Mouse (Mus musculus) intestine, embryonic 16.5 days (tissue): Measurements from ENCODE around the gene Edc3. TPM values are rescaled to one million over a fixed set of nuclear protein-coding genes. Genes with fewer than 3 reads are reported as not detected.

ENCODE experiments used
- ATAC-seq: fragments of 200-750 bp; cut with Nextera tagmentation; 2 replicates; pipeline ENCODE4 v1.8.0; 2017; ENCODE audit warnings: moderate TSS enrichment, moderate library complexity
- H3K27ac ChIP-seq: fragments of 300-500 bp; sonication (generic); 2 replicates; pipeline ENCODE4 v1.5.1; 2014; ENCODE audit warnings: mild to moderate bottlenecking, low read length
- H3K27me3 ChIP-seq: fragments of 300-500 bp; sonication (generic); replicated peaks from 2 replicates; pipeline ENCODE4 v1.6.1; 2014; ENCODE audit warnings: low read length, control low read depth, mixed read lengths; ENCODE audit not compliant: control insufficient read depth, insufficient read depth
- H3K36me3 ChIP-seq: fragments of 300-500 bp; sonication (generic); 2 replicates; pipeline ENCODE4 v1.6.1; 2014; ENCODE audit warnings: low read length, control low read depth; ENCODE audit not compliant: control insufficient read depth, insufficient read depth
- H3K4me1 ChIP-seq: fragments of 300-500 bp; sonication (generic); 2 replicates; pipeline ENCODE4 v1.6.1; 2014; ENCODE audit warnings: low read length, control low read depth, mixed read lengths; ENCODE audit not compliant: control insufficient read depth, insufficient read depth
- H3K4me2 ChIP-seq: fragments of 300-500 bp; sonication (generic); 2 replicates; pipeline ENCODE4 v1.6.1; 2014; ENCODE audit warnings: low read depth, low read length, control low read depth
- H3K4me3 ChIP-seq: fragments of 300-500 bp; sonication (generic); 2 replicates; pipeline ENCODE4 v1.5.1; 2014; ENCODE audit warnings: mild to moderate bottlenecking, low read length
- H3K9ac ChIP-seq: fragments of 300-500 bp; sonication (generic); 2 replicates; pipeline ENCODE4 v1.6.1; 2014; ENCODE audit warnings: low read depth, low read length
- H3K9me3 ChIP-seq: fragments of 300-500 bp; sonication (generic); 2 replicates; pipeline ENCODE4 v1.6.1; 2016; ENCODE audit warnings: low read length, control low read depth; ENCODE audit not compliant: control insufficient read depth
- WGBS: fragments of 180-500 bp; shearing (Covaris S2); extraction: QIAGEN DNeasy Blood & Tissue Kit; methylation state at CpG from one replicate; pipeline ENCODE4 v1.1.7; 2014; 5-methylcytosine and 5-hydroxymethylcytosine counted together
- polyA plus RNA-seq: library from polyadenylated mRNA; unstranded; fragments of >200 nt; fragmentation: Nextera tagmentation; extraction: Ambion mirVana; gene quantifications from 2 replicates; pipeline ENCODE4 v1.2.1, GENCODE M21; 2015

Edc3 gene
- 27.6 and 28.4 TPM in 2 replicates for polyA plus RNA-seq

DNA sequence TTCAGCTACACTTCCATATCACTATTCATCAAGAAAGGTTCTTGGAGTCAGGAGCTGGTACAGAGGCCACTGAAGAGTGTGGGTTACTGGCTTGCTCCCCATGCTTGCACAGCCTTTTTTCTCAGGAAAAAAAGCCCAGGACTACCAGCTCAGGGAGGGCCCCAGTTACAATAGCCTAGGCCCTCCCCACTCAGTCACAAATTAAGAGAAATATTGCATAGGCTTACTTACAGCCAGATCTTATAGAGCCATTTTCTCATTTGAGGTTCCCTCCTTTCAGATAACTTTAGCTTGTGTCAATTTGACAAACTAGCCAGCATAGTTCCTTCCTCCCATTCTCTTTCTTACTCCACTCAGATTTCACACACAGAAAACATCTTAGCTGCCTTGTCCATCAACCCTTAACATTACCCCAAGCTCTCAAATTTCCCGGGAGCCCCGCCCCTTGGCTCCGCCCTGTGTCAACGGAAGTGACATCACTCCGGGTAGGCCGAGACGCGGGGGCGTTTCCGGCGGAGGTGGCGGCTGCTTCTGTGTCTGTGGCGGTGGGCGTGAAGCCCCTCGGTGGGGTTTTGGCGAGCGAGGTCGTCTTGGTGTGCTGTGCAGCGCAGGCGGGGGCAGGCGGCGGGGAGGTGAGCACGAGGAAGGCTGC lies at the start of gene Edc3:
TSS of gene Edc3 (plus strand) at position 473 of the 652 bp plus-strand sequence.
- Histone ChIP-seq H3K9me3 (no peaks in the 10 kb centered on the region), H3K4me3 (peak within 1 kb of the TSS; percentile 88), H3K36me3 (no peaks in the 10 kb centered on the region), H3K4me2 (peak within 1 kb of the TSS; percentile 80), H3K27me3 (no peaks in the 10 kb centered on the region), H3K4me1 (peaks cover 7% of the 10 kb centered on the region; the same call in 1 of the 2 replicates), H3K27ac (peak within 1 kb of the TSS; percentile 86), H3K9ac (peak within 1 kb of the TSS; percentile 93)
- peak; percentile 91 for ATAC-seq
- 0% methylated on average over 23 of the region's 23 CpGs for WGBS

DNA sequence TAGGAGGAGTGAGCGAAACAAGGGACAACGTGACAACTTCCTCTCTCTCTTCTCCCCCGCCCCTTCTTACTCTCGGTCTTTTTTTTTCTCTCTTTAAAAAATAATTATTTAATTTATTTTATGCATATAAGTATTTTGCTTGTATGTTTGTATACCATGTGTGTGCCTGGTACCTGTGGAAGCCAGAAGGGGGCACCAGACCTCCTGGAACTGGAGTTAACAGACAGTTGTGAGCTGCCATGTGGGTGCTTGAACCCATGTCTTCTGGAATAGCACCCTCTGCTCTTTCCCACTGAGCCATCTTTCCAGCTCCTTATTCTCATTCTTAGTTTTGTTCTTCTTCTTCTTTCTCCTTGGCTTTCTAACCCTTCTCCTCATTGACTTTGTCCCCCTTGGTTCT lies 49.4 kb upstream of the Edc3 start:
- no peak overlapping the region for H3K4me3 ChIP-seq
- no peak for ATAC-seq
- no peak overlapping the region for H3K9ac ChIP-seq
- H3K4me2 ChIP-seq, result no peak overlapping the region
- H3K4me1 ChIP-seq, result peaks cover 5% of the 10 kb centered on the region
- WGBS, result 87% methylated on average over 4 of the region's 4 CpGs
- no peaks in the 10 kb centered on the region for H3K9me3 ChIP-seq
- no peaks in the 10 kb centered on the region for H3K27me3 ChIP-seq
- H3K36me3 ChIP-seq, result no peaks in the 10 kb centered on the region
- H3K27ac ChIP-seq, result no peak overlapping the region

DNA sequence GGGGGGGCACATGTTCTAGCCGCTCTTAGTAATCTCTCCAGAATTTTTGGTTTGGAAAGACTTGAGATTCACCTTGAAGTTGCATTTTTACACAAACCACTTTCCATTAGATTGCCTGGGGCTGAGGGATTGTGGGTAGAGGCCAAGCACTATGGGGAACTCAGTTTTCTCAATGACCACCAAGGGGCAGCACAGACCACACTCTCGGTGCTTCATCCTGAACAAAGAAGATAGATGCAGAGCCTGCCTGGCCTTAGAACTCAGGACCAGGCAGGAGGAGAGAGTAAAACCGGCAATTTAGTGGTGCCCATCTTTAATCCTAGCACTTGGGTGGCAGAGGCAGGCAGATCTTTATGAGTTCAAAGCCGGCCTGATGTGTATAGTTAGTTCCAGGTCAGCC lies 48.6 kb upstream of the Edc3 start:
- ATAC-seq, result peak; percentile 73
- H3K4me3 ChIP-seq, result no peak overlapping the region
- no peaks in the 10 kb centered on the region for H3K27me3 ChIP-seq
- H3K27ac ChIP-seq, result no peak overlapping the region
- no peaks in the 10 kb centered on the region for H3K9me3 ChIP-seq
- no peak overlapping the region for H3K9ac ChIP-seq
- no peaks in the 10 kb centered on the region for H3K36me3 ChIP-seq
- peaks cover 5% of the 10 kb centered on the region for H3K4me1 ChIP-seq
- 13% methylated on average over 4 of the region's 4 CpGs for WGBS
- H3K4me2 ChIP-seq, result no peak overlapping the region

DNA sequence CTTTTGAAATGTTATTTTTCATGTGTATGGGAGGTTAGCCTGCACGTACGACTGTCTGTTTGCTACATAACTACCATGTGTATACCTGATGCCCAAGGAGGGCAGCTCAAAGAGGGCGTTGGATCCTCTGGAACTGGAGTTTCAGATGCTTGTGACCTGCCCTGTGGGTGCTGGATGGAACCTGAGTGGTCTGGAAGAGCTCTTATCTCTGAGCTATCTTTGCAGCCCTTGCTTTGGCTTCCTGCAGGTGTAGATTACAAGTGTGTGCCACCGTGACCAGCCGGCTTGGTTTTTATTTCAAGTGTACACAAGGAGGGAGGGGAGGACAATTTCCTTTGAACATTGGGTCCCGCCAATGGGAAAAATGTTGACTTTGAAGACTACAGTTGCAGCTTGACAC lies 47.8 kb upstream of the Edc3 start:
- no peak overlapping the region for H3K4me2 ChIP-seq
- H3K9me3 ChIP-seq, result no peaks in the 10 kb centered on the region
- H3K9ac ChIP-seq, result no peak overlapping the region
- H3K4me3 ChIP-seq, result no peak overlapping the region
- peaks cover 5% of the 10 kb centered on the region for H3K4me1 ChIP-seq
- no peaks in the 10 kb centered on the region for H3K36me3 ChIP-seq
- peak; percentile 29 for ATAC-seq
- no peak overlapping the region for H3K27ac ChIP-seq
- 54% methylated on average over 6 of the region's 6 CpGs for WGBS
- no peaks in the 10 kb centered on the region for H3K27me3 ChIP-seq

DNA sequence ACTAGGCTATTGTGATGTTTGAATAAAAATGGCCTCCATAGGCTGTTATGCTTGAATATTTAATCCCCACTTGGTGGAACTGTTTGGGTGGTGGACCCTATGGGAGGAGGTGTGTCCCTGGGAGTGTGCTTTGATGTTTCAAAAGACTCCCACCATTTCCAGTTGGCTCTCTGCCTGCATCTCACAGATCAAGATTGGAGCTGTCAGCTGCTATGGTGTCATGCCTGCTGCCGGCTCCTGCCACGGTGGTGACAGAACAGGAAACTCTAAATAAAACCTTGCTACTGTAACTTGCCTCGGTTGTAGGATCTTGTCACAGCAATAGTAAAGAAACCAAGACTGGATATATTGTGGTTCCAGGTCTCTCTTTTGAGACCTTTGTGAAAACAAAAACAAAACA lies 46.8 kb upstream of the Edc3 start:
- no peak overlapping the region for H3K27ac ChIP-seq
- WGBS, result 64% methylated on average over 3 of the region's 3 CpGs
- no peak overlapping the region for H3K4me3 ChIP-seq
- no peak overlapping the region for H3K4me2 ChIP-seq
- no peak for ATAC-seq
- no peaks in the 10 kb centered on the region for H3K27me3 ChIP-seq
- H3K9ac ChIP-seq, result no peak overlapping the region
- H3K36me3 ChIP-seq, result no peaks in the 10 kb centered on the region
- H3K4me1 ChIP-seq, result no peaks in the 10 kb centered on the region
- H3K9me3 ChIP-seq, result no peaks in the 10 kb centered on the region

DNA sequence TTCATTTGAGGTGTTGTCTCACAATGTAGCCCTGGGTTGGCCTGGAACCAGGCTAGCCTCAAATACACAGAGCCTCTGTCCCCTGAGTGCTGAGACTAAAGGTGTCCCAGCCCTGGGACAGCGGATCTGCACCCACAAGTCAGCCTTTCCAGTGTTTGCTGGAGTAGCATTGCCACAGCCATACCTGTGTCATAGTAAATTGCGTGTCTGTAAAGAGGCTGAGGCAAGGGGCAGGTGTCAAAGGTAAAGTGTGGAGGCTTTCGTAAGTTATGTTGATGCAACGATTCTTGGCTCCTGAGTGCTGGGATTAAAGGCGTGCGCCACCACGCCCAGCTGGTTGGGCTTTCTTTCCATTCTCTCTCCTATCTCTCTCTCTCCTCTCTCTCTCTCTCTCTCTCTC lies 43.7 kb upstream of the Edc3 start:
- ATAC-seq, result peak; percentile 54
- H3K4me2 ChIP-seq, result no peak overlapping the region
- WGBS, result 50% methylated on average over 7 of the region's 7 CpGs
- H3K27ac ChIP-seq, result no peak overlapping the region
- no peaks in the 10 kb centered on the region for H3K27me3 ChIP-seq
- no peaks in the 10 kb centered on the region for H3K9me3 ChIP-seq
- H3K36me3 ChIP-seq, result no peaks in the 10 kb centered on the region
- H3K9ac ChIP-seq, result no peak overlapping the region
- peaks cover 10% of the 10 kb centered on the region for H3K4me1 ChIP-seq
- H3K4me3 ChIP-seq, result no peak overlapping the region

DNA sequence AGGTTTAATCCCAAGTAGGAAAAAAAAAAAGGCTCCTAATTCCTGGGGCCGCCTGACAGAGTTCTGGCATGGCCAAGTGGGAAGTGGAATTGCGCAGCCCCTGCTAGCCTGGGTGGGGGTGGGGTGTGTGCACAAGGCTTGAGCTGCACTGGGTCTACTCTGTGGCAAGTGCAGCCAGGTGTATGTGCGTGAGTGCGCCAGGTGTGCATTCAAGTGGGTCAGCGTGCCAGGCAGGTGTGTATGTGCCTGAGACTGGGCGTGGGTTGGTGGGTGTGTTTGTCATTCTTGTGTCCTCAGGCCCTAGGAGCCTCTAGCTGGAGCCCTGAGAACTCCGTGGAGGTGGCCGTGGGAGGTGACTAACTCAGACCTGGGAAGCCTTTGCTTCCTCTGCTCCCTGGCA lies 41.8 kb upstream of the Edc3 start:
- Histone ChIP-seq H3K4me1 (peaks cover 10% of the 10 kb centered on the region), H3K9ac (no peak overlapping the region), H3K27ac (no peak overlapping the region), H3K4me3 (no peak overlapping the region), H3K9me3 (no peaks in the 10 kb centered on the region), H3K4me2 (no peak overlapping the region), H3K27me3 (no peaks in the 10 kb centered on the region), H3K36me3 (no peaks in the 10 kb centered on the region)
- peak; percentile 19; the same call in 1 of the 2 replicates for ATAC-seq
- WGBS, result 75% methylated on average over 8 of the region's 8 CpGs

DNA sequence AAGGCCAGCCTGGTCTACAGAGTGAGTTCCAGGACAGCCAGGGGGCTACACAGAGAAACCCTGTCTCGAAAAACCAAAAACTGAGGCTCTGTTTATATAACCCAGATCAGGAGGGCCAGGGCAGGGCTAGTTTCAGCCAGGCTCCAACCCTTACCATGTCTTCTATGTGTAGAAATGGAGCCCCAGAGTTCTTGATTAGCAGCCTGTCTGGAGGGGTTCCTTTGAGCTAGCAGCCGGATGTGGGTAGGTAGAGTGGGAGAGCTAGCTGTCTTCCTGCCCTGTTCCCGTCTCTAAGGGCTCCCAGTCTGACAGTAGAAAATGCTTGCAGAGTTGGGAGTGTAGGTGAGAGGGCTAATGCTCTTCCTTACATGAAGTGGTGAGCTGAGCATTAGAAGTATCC lies 41.2 kb upstream of the Edc3 start:
- H3K9ac ChIP-seq, result no peak overlapping the region
- WGBS, result 73% methylated on average over 3 of the region's 3 CpGs
- H3K36me3 ChIP-seq, result no peaks in the 10 kb centered on the region
- H3K4me2 ChIP-seq, result no peak overlapping the region
- no peak for ATAC-seq
- peaks cover 10% of the 10 kb centered on the region for H3K4me1 ChIP-seq
- H3K27ac ChIP-seq, result no peak overlapping the region
- H3K9me3 ChIP-seq, result no peaks in the 10 kb centered on the region
- H3K27me3 ChIP-seq, result no peaks in the 10 kb centered on the region
- H3K4me3 ChIP-seq, result no peak overlapping the region

DNA sequence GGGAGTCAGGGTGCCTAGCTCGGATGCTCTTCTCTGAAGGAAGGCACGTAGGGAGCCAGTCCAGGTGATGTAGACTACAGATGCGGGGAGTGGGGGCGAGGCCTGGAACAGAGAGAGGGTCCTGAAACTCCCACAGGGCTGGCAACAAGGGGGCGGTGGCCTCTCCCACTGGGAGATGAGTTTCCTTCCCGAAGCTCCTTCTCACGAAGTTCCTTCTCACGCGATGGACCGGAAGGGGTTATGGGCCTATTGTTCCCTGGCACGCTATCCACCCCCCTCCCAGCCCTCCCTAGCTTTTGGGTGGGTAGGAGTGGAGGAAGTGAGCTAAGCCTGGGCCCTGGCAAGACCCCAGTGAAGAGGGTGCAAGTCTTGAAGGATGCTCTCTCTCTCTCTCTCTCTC lies 40.5 kb upstream of the Edc3 start:
- Histone ChIP-seq H3K9me3 (no peaks in the 10 kb centered on the region), H3K36me3 (no peaks in the 10 kb centered on the region), H3K4me3 (no peak overlapping the region), H3K4me1 (peaks cover 10% of the 10 kb centered on the region), H3K27me3 (no peaks in the 10 kb centered on the region), H3K27ac (no peak overlapping the region), H3K4me2 (no peak overlapping the region), H3K9ac (peak overlapping the region; percentile 29; the same call in 1 of the 2 replicates)
- 63% methylated on average over 11 of the region's 11 CpGs for WGBS
- ATAC-seq, result no peak; the same call in 1 of the 2 replicates

DNA sequence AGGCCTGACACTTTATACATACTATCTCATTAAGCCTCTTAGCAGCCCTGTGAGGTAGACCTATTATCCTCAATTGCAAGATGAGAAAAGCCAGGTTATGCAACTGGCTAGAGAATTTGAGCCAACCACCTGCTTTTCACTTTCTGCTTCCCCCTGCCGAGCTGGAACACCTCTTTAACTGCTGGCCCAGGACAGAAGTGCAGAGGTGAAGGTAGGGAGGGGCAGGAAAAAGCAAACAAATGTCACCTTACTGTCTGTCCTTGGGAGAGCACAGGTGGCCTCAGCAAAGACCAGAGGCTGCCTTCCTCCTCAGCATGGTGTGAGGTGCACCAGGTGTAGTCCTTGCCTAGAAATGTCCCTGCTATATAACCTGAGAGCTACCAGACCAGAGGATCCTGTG lies 40.1 kb upstream of the Edc3 start:
- H3K9ac ChIP-seq, result no peak overlapping the region
- H3K4me2 ChIP-seq, result no peak overlapping the region
- H3K4me1 ChIP-seq, result peaks cover 10% of the 10 kb centered on the region
- peak; percentile 73 for ATAC-seq
- H3K36me3 ChIP-seq, result no peaks in the 10 kb centered on the region
- no peak overlapping the region for H3K4me3 ChIP-seq
- H3K9me3 ChIP-seq, result no peaks in the 10 kb centered on the region
- H3K27me3 ChIP-seq, result no peaks in the 10 kb centered on the region
- 19% methylated on average over 1 of the region's 1 CpGs for WGBS
- no peak overlapping the region for H3K27ac ChIP-seq
